Mouse (Mus musculus) embryonic facial prominence, embryonic 14.5 days (tissue): ENCODE data around the gene Cwc25. TPM values are rescaled to one million over a fixed set of nuclear protein-coding genes. Genes with fewer than 3 reads are reported as not detected.

Source experiments
- ATAC-seq: fragments of 200-750 bp; cut with Nextera tagmentation; 2 replicates; pipeline ENCODE4 v1.8.0; 2017; ENCODE audit warnings: low read depth, moderate number of reproducible peaks, moderate TSS enrichment
- DNase-seq: peaks from one replicate; pipeline ENCODE4 v3.0.0-alpha.2; 2015; ENCODE audit warnings: low spot score
- H3K27ac ChIP-seq: fragments of 300-500 bp; sonication (generic); replicated peaks from 2 replicates; pipeline ENCODE4 v1.5.1; 2014; ENCODE audit warnings: low read depth, mild to moderate bottlenecking, low read length, moderate library complexity
- H3K27me3 ChIP-seq: fragments of 300-500 bp; sonication (generic); replicated peaks from 2 replicates; pipeline ENCODE4 v1.6.1; 2014; ENCODE audit warnings: low read length; ENCODE audit not compliant: control insufficient read depth, insufficient read depth
- H3K36me3 ChIP-seq: fragments of 300-500 bp; sonication (generic); 2 replicates; pipeline ENCODE4 v1.6.1; 2014; ENCODE audit warnings: low read length, mixed read lengths; ENCODE audit not compliant: control insufficient read depth, insufficient read depth
- H3K4me1 ChIP-seq: fragments of 300-500 bp; sonication (generic); 2 replicates; pipeline ENCODE4 v1.6.1; 2014; ENCODE audit warnings: antibody characterized with exemption, low read length; ENCODE audit not compliant: control insufficient read depth, insufficient read depth
- H3K4me2 ChIP-seq: fragments of 300-500 bp; sonication (generic); 2 replicates; pipeline ENCODE4 v1.6.1; 2014; ENCODE audit warnings: low read depth, mild to moderate bottlenecking, low read length, moderate library complexity, mixed read lengths
- H3K4me3 ChIP-seq: fragments of 300-500 bp; sonication (generic); 2 replicates; pipeline ENCODE4 v1.5.1; 2014; ENCODE audit warnings: low read depth, mild to moderate bottlenecking, low read length
- H3K9ac ChIP-seq: fragments of 300-500 bp; sonication (generic); 2 replicates; pipeline ENCODE4 v1.6.1; 2014; ENCODE audit warnings: low read depth, mild to moderate bottlenecking, low read length, moderate library complexity, mixed read lengths
- H3K9me3 ChIP-seq: fragments of 300-500 bp; sonication (generic); 2 replicates; pipeline ENCODE4 v1.6.1; 2016; ENCODE audit warnings: low read length; ENCODE audit not compliant: control insufficient read depth
- WGBS: fragments of 180-500 bp; shearing (Covaris S2); extraction: QIAGEN DNeasy Blood & Tissue Kit; methylation state at CpG from one replicate; pipeline ENCODE4 v1.1.7; 2014; 5-methylcytosine and 5-hydroxymethylcytosine counted together
- polyA plus RNA-seq: library from polyadenylated mRNA; unstranded; fragments of >200 nt; fragmentation: Nextera tagmentation; extraction: Ambion mirVana; gene quantifications from 2 replicates; pipeline ENCODE4 v1.2.1, GENCODE M21; 2014

The Cwc25 gene
- polyA plus RNA-seq, 1 experiment from 2014 or later = 10.3 TPM

DNA sequence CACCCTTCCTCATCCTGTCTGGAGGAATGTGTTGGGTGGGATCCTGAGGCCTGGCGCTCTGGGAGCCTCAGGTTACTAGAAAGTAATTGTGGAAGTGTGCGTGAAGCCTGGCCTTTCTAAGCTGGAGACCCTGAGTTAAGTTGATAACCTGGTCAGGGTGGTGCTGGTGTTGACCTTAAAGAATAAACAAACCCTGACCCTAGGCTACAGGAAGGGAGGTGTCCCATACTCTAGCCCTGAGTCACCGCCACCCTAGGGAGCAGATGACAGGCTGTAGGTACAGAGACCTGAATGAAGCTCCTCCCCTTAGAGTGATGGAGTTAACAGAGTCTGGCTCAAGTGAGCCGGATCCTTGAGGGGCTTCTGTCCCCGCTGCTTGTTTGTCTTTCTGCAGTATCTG is 37.5 kb upstream of the Cwc25 start:
- no peak for ATAC-seq
- Histone ChIP-seq H3K27ac (peak overlapping the region; percentile 83; the same call in 1 of the 2 replicates), H3K9ac (no peak overlapping the region), H3K4me1 (peaks cover 63% of the 10 kb centered on the region), H3K4me2 (no peak overlapping the region), H3K9me3 (no peaks in the 10 kb centered on the region), H3K36me3 (peaks cover 21% of the 10 kb centered on the region), H3K27me3 (no peaks in the 10 kb centered on the region), H3K4me3 (no peak overlapping the region)
- no peak for DNase-seq
- WGBS = 59% methylated on average over 5 of the region's 5 CpGs

DNA sequence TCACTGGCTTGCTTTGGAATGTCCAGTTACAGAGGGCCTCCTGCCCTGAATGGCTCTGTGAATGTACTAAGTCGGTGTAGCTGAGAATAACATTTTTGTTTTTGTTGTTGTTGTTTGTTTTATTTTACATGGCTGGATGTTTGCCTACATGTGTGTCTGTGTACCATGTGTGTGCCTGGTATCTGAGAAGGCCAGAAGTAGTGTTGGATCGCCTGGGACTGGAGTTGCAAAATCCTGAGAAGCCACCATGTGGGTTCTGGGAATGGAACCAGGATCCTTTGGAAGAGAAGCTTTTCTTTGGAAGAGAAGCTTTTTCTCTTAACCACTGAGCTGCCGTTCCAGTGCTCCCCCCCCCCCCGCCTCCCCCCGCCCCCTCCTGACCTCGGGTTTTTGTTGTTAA is 36.1 kb upstream of the Cwc25 start:
- Histone ChIP-seq H3K4me2 (no peak overlapping the region), H3K4me3 (no peak overlapping the region; the same call in 1 of the 2 replicates), H3K9ac (no peak overlapping the region; the same call in 1 of the 2 replicates), H3K27me3 (no peaks in the 10 kb centered on the region), H3K9me3 (no peaks in the 10 kb centered on the region), H3K27ac (no peak overlapping the region), H3K36me3 (peaks cover 9% of the 10 kb centered on the region), H3K4me1 (peaks cover 50% of the 10 kb centered on the region)
- ATAC-seq (no peak), DNase-seq (no peak)
- WGBS = 37% methylated on average over 3 of the region's 6 CpGs

GRCm38 (mm10) chr11:97802194-97802470 is 35.8 kb upstream of the Cwc25 start:
- Histone ChIP-seq H3K4me3 (peak overlapping the region; percentile 90), H3K27me3 (no peaks in the 10 kb centered on the region), H3K4me1 (peaks cover 49% of the 10 kb centered on the region), H3K9me3 (no peaks in the 10 kb centered on the region), H3K27ac (no peak overlapping the region), H3K4me2 (peak overlapping the region; percentile 72), H3K9ac (no peak overlapping the region), H3K36me3 (peaks cover 5% of the 10 kb centered on the region)
- ATAC-seq (no peak), DNase-seq (no peak)
- WGBS = 47% methylated on average over 1 of the region's 1 CpGs

- Histone ChIP-seq H3K9ac (peak overlapping the region; percentile 74), H3K4me2 (peak overlapping the region; percentile 72), H3K4me1 (peaks cover 44% of the 10 kb centered on the region), H3K4me3 (peak overlapping the region; percentile 90), H3K27ac (peak overlapping the region; percentile 95; the same call in 1 of the 2 replicates), H3K36me3 (peaks cover under 1% of the 10 kb centered on the region; the same call in 1 of the 2 replicates), H3K9me3 (no peaks in the 10 kb centered on the region), H3K27me3 (no peaks in the 10 kb centered on the region)
- ATAC-seq = no peak
- no peak for DNase-seq
- 24% methylated on average over 8 of the region's 8 CpGs for WGBS
Measured at GRCm38 (mm10) chr11:97801409-97802193, 35.2 kb upstream of the Cwc25 start.

GRCm38 (mm10) chr11:97800691-97801408 is 34.5 kb upstream of the Cwc25 start:
- Histone ChIP-seq H3K4me3 (peak overlapping the region; percentile 90), H3K4me2 (peak overlapping the region; percentile 72), H3K9me3 (no peaks in the 10 kb centered on the region), H3K27ac (peak overlapping the region; percentile 95), H3K36me3 (no peaks in the 10 kb centered on the region), H3K4me1 (peaks cover 36% of the 10 kb centered on the region), H3K9ac (peak overlapping the region; percentile 74), H3K27me3 (no peaks in the 10 kb centered on the region)
- ATAC-seq (no peak), DNase-seq (no peak)
- WGBS = 2% methylated on average over 17 of the region's 17 CpGs

GRCm38 (mm10) chr11:97799994-97800690 is 33.8 kb upstream of the Cwc25 start:
- Histone ChIP-seq H3K4me3 (peak overlapping the region; percentile 90), H3K36me3 (no peaks in the 10 kb centered on the region), H3K27me3 (no peaks in the 10 kb centered on the region), H3K27ac (peak overlapping the region; percentile 95), H3K9ac (peak overlapping the region; percentile 74), H3K4me1 (peaks cover 29% of the 10 kb centered on the region), H3K4me2 (peak overlapping the region; percentile 72), H3K9me3 (no peaks in the 10 kb centered on the region)
- DNase-seq (peak; percentile 86), ATAC-seq (peak; percentile 63)
- 0% methylated on average over 19 of the region's 43 CpGs for WGBS

DNA sequence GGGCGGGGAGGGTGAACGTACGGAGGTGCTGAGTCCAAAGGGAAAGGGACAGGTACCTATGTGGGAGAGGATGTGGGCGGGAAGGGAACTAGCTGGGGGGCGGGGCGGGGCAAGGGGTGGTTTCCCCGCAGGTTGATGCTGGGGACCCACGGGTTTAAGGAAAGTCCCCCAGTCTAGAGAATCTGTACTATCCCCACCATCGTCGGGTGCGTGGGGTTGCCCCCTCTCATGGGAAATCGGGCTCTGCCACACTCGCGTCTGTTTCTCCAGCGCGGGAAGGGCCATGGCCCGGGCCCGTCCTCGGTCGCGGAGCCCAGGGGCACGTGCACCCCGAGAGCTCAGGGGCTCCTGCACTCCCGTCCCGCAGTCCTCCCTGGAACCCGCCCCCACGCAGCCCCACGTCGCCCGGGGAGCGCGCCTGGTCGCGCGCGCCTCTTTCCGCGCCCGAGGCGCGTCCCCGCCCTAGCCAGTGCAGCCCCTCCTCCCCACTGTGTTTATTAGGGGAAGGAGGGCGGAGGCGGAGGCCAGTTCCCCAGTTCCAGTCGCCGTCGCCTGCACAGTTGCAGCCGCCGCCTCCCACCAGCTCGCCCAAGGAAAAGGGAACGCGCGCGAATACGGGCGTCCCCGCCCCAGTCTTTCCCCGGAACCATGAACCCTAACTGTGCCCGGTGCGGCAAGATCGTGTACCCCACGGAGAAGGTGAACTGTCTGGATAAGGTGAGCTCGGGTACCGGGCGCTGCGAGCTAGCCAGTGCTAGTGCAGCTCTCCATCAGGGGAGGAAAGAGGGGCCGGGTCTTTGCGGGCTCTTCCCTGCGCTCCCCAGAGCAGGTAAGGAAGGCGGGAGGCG is 33.0 kb upstream of the Cwc25 start:
- H3K27ac ChIP-seq = peak overlapping the region; percentile 95
- ATAC-seq (peak; percentile 76), DNase-seq (peak; percentile 91)
- H3K27me3 ChIP-seq = no peaks in the 10 kb centered on the region
- H3K36me3 ChIP-seq = no peaks in the 10 kb centered on the region
- H3K4me1 ChIP-seq = peaks cover 21% of the 10 kb centered on the region
- under 1% methylated on average over 45 of the region's 71 CpGs for WGBS
- H3K9ac ChIP-seq = peak overlapping the region; percentile 74
- no peaks in the 10 kb centered on the region for H3K9me3 ChIP-seq
- peak overlapping the region; percentile 72 for H3K4me2 ChIP-seq
- peak overlapping the region; percentile 90 for H3K4me3 ChIP-seq

DNA sequence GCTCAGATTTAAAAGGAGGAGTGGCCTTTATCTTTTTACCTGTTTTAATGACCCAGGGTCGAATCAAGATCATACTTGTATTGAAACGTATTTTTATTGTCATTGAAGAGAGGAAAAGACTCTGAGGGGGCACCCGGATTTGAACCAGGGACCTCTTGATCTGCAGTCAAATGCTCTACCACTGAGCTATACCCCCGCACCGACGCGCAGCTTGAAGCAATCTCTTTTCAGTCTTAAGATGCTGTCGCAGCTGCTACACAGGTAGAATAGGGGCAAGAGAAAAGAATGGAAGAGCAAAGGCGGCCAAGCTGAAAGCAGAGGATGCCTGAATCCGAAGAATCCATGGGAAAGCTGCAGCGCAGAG is 32.4 kb upstream of the Cwc25 start, which contains the start of gene Lasp1:
Gene Lasp1 (plus strand): TSS at position 219 of the 364 bp plus-strand sequence.
- Histone ChIP-seq H3K4me3 (peak within 1 kb of the TSS; percentile 90), H3K4me1 (peaks cover 15% of the 10 kb centered on the region), H3K27ac (peak within 1 kb of the TSS; percentile 95), H3K9me3 (no peaks in the 10 kb centered on the region), H3K36me3 (no peaks in the 10 kb centered on the region), H3K27me3 (no peaks in the 10 kb centered on the region), H3K9ac (peak within 1 kb of the TSS; percentile 74), H3K4me2 (peak within 1 kb of the TSS; percentile 72)
- WGBS = 2% methylated on average over 11 of the region's 11 CpGs
- ATAC-seq = peak; percentile 63
- DNase-seq = peak; percentile 82
